Mouse (Mus musculus): ENCODE results near the gene Fbxo47. TPM values are rescaled to one million over a fixed set of nuclear protein-coding genes. Genes with fewer than 3 reads are reported as not detected.
A peak's percentile ranks its signal among the peaks of the same experiment; 100 is the strongest.
"Not testable (repeated sequence)": the region's sequence is repeated elsewhere in the genome, so short reads cannot be mapped to it uniquely, and the experiment has no call there.

The Fbxo47 gene
- polyA plus RNA-seq, 1 experiment from 2014 or later = 0.14 TPM

- H3K36me3 ChIP-seq (ENCODE audit: inconsistent target) = no peaks in the 10 kb centered on the region
- 74% methylated on average over 2 of the region's 2 CpGs for WGBS (ENCODE audit: missing documents)
These were observed 28.5 kb downstream of the Fbxo47 start for GRCm38 (mm10) chr11:97855473-97855872.

DNA sequence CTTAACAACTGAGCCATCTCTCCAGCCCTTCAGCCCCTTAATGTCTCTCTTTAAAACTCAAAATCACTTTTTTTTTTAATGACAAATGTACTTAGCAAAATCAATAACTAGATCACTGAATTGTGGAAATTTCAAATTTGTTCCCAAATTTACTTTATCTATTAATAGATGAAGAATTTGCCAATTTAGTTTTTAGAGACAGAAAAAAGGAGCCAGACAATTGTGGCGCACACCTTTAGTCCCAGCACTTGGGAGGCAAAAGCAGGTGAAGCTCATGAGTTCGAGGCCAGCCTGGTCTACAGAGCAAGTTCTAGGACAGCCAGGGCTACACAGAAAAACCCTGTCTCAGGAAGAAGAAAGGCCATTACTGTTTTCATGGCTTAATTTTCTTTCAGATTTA, 32.4 kb downstream of the Fbxo47 start:
- no peak overlapping the region for H3K4me3 ChIP-seq (ENCODE audit: inconsistent target)
- H3K36me3 ChIP-seq (ENCODE audit: inconsistent target) = no peaks in the 10 kb centered on the region
- H3K27ac ChIP-seq = no peak overlapping the region
- WGBS (ENCODE audit: missing documents) = no CpG with 5 or more reads among the region's 2 CpGs
- no peaks in the 10 kb centered on the region for H3K79me2 ChIP-seq (ENCODE audit: inconsistent target)

More at GRCm38 (mm10) chr11:97855473-97855872, 28.5 kb downstream of the Fbxo47 start:
- Histone ChIP-seq H3K4me3 (ENCODE audit: inconsistent target) (no peak overlapping the region), H3K27ac (no peak overlapping the region), H3K79me2 (ENCODE audit: inconsistent target) (no peaks in the 10 kb centered on the region)

DNA sequence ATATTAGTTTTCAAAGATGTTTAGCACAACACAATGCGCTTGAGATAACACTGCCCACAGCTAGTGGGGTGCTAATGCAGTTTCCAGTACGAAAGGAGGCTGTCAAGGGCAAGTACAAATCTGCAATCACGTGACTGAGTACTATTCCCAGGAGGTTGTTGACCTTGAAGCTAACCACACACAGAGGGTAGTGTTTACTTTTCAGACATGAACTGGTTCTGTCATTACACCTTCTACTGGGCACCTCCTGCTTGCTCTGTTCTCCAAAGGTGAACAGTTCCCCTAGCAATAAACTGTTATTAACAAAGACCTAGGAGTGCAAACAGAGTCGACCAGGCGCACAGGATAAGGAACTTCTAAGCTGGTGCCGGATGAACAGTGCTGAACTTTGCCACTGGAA, 33.6 kb downstream of the Fbxo47 start:
- no peak overlapping the region for H3K4me3 ChIP-seq (ENCODE audit: inconsistent target)
- no peaks in the 10 kb centered on the region for H3K79me2 ChIP-seq (ENCODE audit: inconsistent target)
- H3K36me3 ChIP-seq (ENCODE audit: inconsistent target) = no peaks in the 10 kb centered on the region
- H3K27ac ChIP-seq = no peak overlapping the region
- 85% methylated on average over 6 of the region's 6 CpGs for WGBS (ENCODE audit: missing documents)

- 100% methylated on average over 4 of the region's 4 CpGs for WGBS (ENCODE audit: missing documents)
- no peak overlapping the region for H3K27ac ChIP-seq
- no peaks in the 10 kb centered on the region for H3K79me2 ChIP-seq (ENCODE audit: inconsistent target)
- H3K36me3 ChIP-seq (ENCODE audit: inconsistent target) = peaks cover 3% of the 10 kb centered on the region; the same call in 1 of the 2 replicates
- H3K4me3 ChIP-seq (ENCODE audit: inconsistent target) = no peak overlapping the region
These were observed 42.0 kb downstream of the Fbxo47 start for GRCm38 (mm10) chr11:97842001-97842400.

DNA sequence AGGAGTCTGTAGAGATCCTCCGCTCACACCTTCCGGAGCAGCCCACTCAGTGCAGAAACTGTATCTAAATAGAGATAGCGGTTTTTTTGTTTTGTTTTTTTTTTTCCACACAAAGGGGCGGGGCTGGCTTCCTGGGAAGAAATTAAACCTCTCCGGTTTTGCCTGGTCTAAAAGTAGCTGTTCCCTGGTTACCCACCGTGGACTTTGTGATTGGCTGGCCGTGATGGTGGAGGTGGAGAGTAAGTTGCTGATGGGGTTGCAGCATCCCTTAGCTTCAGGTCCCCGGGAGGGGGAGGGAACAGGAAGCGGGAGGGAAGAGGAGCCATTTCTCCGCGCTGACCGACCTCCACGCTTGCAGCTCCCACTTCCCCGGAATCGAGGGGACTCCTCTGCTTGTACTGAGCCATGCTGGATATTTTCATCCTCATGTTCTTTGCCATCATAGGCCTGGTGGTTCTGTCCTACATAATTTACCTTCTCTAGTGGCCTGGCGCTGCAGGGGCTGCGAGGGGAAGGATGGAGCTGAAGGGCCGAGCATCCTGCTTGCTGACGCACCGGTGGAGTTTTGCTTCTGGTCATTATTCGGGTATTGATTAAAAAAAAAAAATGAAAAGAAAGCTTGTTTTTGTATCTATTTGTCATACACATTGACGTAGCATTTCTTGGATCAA, 42.8 kb downstream of the Fbxo47 start:
- 15% methylated on average over 14 of the region's 22 CpGs for WGBS (ENCODE audit: missing documents)
- peak overlapping the region; percentile 71 for H3K27ac ChIP-seq
- H3K79me2 ChIP-seq (ENCODE audit: inconsistent target) = no peaks in the 10 kb centered on the region
- peak overlapping the region; percentile 45 for H3K4me3 ChIP-seq (ENCODE audit: inconsistent target)
- H3K36me3 ChIP-seq (ENCODE audit: inconsistent target) = peaks cover 11% of the 10 kb centered on the region; the same call in 1 of the 2 replicates

- Histone ChIP-seq H3K4me3 (ENCODE audit: inconsistent target) (peak within 1 kb of the TSS; percentile 45), H3K79me2 (ENCODE audit: inconsistent target) (peaks cover under 1% of the 10 kb centered on the region; the same call in 1 of the 2 replicates), H3K36me3 (ENCODE audit: inconsistent target) (peaks cover 11% of the 10 kb centered on the region; the same call in 1 of the 2 replicates), H3K27ac (peak within 1 kb of the TSS; percentile 71)
- WGBS (ENCODE audit: missing documents) = 9% methylated on average over 6 of the region's 6 CpGs
These were observed 43.4 kb downstream of the Fbxo47 start, which contains the start of gene B230217C12Rik for GRCm38 (mm10) chr11:97840539-97840954. Gene B230217C12Rik (plus strand): TSS chr11:97840780.

GRCm38 (mm10) chr11:97840135-97840490, 43.8 kb downstream of the Fbxo47 start:
- peak overlapping the region; percentile 71 for H3K27ac ChIP-seq
- peak overlapping the region; percentile 45 for H3K4me3 ChIP-seq (ENCODE audit: inconsistent target)
- peaks cover 4% of the 10 kb centered on the region; the same call in 1 of the 2 replicates for H3K79me2 ChIP-seq (ENCODE audit: inconsistent target)
- peaks cover 13% of the 10 kb centered on the region for H3K36me3 ChIP-seq (ENCODE audit: inconsistent target)
- WGBS (ENCODE audit: missing documents) = 82% methylated on average over 2 of the region's 2 CpGs

- 87% methylated on average over 11 of the region's 11 CpGs for WGBS (ENCODE audit: missing documents)
- peak overlapping the region; percentile 71 for H3K27ac ChIP-seq
- peaks cover 10% of the 10 kb centered on the region; the same call in 1 of the 2 replicates for H3K79me2 ChIP-seq (ENCODE audit: inconsistent target)
- peaks cover 18% of the 10 kb centered on the region for H3K36me3 ChIP-seq (ENCODE audit: inconsistent target)
- no peak overlapping the region for H3K4me3 ChIP-seq (ENCODE audit: inconsistent target)
These were observed 44.4 kb downstream of the Fbxo47 start for GRCm38 (mm10) chr11:97839441-97840134.

DNA sequence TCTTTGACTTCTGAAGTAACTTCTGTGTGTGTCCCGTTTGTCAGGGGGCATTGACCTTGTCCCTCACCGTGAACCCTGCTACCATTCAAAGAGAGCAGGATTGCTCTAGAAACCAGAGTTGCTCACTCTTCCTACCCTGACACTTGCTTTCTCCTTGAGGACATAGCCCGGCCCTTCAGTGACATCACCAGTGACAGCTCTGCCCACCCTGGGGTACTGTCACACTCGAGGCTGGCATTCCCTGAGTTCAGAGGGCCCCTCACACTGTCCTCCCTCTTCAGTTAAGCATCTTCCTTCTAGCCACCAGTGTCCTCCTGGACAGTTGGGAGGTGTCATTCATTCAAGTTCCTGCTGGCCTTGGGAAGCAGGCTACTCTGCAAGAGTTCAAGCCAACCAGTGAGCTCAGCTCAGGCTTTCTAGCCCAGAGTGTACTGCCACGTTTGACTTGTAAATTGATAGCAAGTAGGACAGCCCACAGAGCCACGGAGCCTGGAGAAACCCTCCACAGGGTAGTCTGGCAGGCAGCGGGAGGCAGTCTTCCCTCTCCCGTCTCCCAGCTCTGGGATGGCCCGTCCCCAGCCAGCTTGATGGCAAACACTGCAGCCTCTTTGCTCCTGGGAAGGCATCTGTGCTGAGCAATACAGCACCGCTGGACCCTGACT, 45.0 kb downstream of the Fbxo47 start:
- H3K79me2 ChIP-seq (ENCODE audit: inconsistent target) = peaks cover 16% of the 10 kb centered on the region; the same call in 1 of the 2 replicates
- 0 out of 2 replicates have a peak overlapping the region, but pooled peaks have one; percentile 15 for H3K27ac ChIP-seq
- H3K36me3 ChIP-seq (ENCODE audit: inconsistent target) = peaks cover 25% of the 10 kb centered on the region
- 76% methylated on average over 10 of the region's 10 CpGs for WGBS (ENCODE audit: missing documents)
- H3K4me3 ChIP-seq (ENCODE audit: inconsistent target) = no peak overlapping the region

DNA sequence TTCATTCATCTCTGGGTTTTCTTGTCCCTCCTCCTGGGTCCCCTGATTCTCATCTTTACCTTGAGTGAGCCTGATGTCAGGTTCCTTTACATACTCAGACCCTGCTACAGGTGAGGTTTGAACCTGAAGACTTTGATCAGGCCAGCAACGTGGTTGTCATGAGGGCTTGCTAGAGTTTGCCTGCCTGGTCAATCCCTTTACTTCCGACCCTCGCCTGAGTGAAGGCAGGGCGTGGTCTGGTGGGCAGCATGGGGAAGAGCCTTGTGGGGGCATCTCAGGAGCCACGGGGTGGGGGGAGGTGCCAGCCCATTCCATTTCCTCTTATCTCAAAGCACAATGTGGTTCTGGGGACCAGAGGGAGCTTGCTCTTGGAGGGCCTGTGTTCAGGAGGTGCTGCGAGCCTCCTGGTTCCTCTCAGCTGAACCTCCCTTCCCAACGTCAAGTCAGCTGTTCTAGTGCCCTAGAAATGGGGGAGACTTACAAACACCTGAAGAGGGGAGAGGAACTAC, 46.3 kb downstream of the Fbxo47 start:
- 31% methylated on average over 7 of the region's 7 CpGs for WGBS (ENCODE audit: missing documents)
- H3K27ac ChIP-seq = peak overlapping the region; percentile 38
- H3K4me3 ChIP-seq (ENCODE audit: inconsistent target) = no peak overlapping the region
- peaks cover 37% of the 10 kb centered on the region for H3K36me3 ChIP-seq (ENCODE audit: inconsistent target)
- H3K79me2 ChIP-seq (ENCODE audit: inconsistent target) = peaks cover 29% of the 10 kb centered on the region

DNA sequence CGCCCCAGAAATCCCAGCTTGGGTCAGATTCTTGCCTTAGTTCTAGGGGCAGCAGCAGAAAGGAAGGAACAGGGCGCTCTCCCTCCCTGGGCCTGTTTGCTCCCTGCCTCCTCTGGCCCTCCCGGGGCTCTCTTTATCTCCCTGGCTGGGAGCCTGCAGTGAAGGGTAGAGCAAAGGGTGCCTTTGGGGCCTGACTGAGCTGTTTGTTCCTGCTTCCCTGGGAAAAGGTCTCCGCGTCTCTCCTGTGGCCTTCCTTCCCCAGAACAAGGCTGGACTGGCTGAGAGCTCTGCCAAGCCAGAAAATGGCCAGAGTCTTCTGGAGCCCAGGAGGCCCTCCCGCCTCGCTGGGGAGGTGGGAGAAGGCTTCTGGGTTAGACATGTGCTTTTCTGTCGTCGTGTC, 46.9 kb downstream of the Fbxo47 start:
- 89% methylated on average over 9 of the region's 9 CpGs for WGBS (ENCODE audit: missing documents)
- Histone ChIP-seq H3K27ac (0 out of 2 replicates have a peak overlapping the region, but pooled peaks have one; percentile 38), H3K36me3 (ENCODE audit: inconsistent target) (peaks cover 44% of the 10 kb centered on the region), H3K79me2 (ENCODE audit: inconsistent target) (peaks cover 35% of the 10 kb centered on the region)
- not testable (repeated sequence) for H3K4me3 ChIP-seq (ENCODE audit: inconsistent target)

- peaks cover 45% of the 10 kb centered on the region for H3K36me3 ChIP-seq (ENCODE audit: inconsistent target)
- peak overlapping the region; percentile 4; the same call in 1 of the 2 replicates for H3K27ac ChIP-seq
- 81% methylated on average over 8 of the region's 8 CpGs for WGBS (ENCODE audit: missing documents)
- H3K79me2 ChIP-seq (ENCODE audit: inconsistent target) = peaks cover 40% of the 10 kb centered on the region
- no peak overlapping the region for H3K4me3 ChIP-seq (ENCODE audit: inconsistent target)
These were observed 47.4 kb downstream of the Fbxo47 start for GRCm38 (mm10) chr11:97836541-97836940.

DNA sequence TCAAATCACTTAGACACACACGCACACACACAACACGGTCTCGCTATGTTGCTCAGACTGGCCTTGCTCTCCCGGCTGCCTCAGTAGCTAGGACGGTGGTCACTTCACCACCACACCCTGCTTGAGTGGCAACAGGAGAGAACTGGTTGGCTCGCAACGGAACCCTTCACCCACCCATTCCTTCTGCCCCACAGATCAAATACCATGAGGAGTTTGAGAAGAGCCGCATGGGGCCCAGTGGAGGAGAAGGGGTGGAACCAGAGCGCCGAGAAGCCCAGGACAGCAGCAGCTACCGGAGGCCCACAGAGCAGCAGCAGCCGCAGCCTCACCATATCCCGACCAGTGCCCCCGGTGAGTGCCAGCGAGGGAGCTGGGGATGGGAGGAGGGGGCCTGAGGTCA, 50.6 kb downstream of the Fbxo47 start:
- H3K27ac ChIP-seq = no peak overlapping the region
- WGBS (ENCODE audit: missing documents) = 96% methylated on average over 15 of the region's 15 CpGs
- H3K4me3 ChIP-seq (ENCODE audit: inconsistent target) = no peak overlapping the region
- H3K36me3 ChIP-seq (ENCODE audit: inconsistent target) = peaks cover 45% of the 10 kb centered on the region
- peaks cover 54% of the 10 kb centered on the region for H3K79me2 ChIP-seq (ENCODE audit: inconsistent target)

- Histone ChIP-seq H3K27ac (peak overlapping the region; percentile 100), H3K4me3 (ENCODE audit: inconsistent target) (no peak overlapping the region), H3K36me3 (ENCODE audit: inconsistent target) (peaks cover 41% of the 10 kb centered on the region), H3K79me2 (ENCODE audit: inconsistent target) (peaks cover 68% of the 10 kb centered on the region)
- 96% methylated on average over 11 of the region's 11 CpGs for WGBS (ENCODE audit: missing documents)
These were observed 52.0 kb downstream of the Fbxo47 start for GRCm38 (mm10) chr11:97832001-97832400.

All from macrophage (primary cell).